Mouse (Mus musculus): ENCODE measurements around the gene Lin7c. TPM values are rescaled to one million over a fixed set of nuclear protein-coding genes. Genes with fewer than 3 reads are reported as not detected.
"Not testable (repeated sequence)": the region's sequence is repeated elsewhere in the genome, so short reads cannot be mapped to it uniquely, and the experiment has no call there.

The Lin7c gene
- 54.0 and 61.3 TPM in 2 replicates for polyA plus RNA-seq (2015; fragmentation: Nextera tagmentation; extraction: Ambion mirVana)

DNA sequence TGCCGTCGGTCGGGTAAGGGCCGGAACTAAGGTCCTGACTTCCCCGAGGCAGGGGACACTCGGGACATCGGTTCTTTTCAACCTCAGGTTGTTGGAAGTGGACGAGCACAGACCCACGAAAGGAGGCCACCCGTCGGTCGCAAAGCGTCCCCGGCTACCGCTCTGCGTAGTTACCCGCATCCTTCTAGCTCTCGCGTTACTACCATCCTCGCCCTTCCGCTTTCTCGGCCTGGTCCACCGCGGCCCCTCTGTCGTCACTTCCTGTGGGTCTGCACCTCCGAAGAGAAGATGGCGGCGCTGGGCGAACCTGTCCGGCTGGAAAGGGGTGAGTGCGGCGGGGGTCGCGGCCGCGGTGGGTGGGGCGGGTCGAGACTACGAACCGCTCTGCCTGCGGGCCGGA is at the start of gene Lin7c:
Gene Lin7c (plus strand): TSS at position 257 of the 400 bp plus-strand sequence.
- Histone ChIP-seq H3K4me2 (peak within 1 kb of the TSS; percentile 75), H3K27me3 (no peaks in the 10 kb centered on the region), H3K4me1 (peaks cover 17% of the 10 kb centered on the region), H3K9ac (peak within 1 kb of the TSS; percentile 97), H3K9me3 (no peaks in the 10 kb centered on the region), H3K4me3 (peak within 1 kb of the TSS; percentile 90), H3K27ac (peak within 1 kb of the TSS; percentile 88), H3K36me3 (peaks cover 15% of the 10 kb centered on the region)
- peak; percentile 99 for ATAC-seq (ENCODE audit: insufficient number of reproducible peaks, insufficient read depth, low FRiP score, low TSS enrichment, low read depth)
- WGBS = under 1% methylated on average over 42 of the region's 42 CpGs

DNA sequence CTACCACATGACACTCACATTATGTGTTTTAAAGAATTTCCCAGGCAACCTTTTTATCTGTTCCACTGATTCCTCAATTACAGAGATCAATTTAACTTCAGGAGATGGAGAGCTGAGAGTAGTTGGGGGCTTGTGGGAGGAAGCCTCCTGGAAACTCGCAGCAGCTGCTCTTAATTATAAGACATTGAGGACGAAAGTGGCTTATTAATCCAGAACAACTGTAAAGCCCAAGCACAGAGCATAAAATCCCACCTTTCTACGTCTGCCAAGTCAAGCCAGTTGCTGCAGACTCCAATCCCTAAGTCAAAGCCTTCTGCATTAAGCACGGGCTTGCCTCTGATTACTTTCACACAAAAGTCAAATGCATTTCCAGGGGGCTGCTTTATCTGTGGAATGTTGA is 44.3 kb upstream of the Lin7c start:
- no peak overlapping the region for H3K27ac ChIP-seq
- ATAC-seq (ENCODE audit: insufficient number of reproducible peaks, insufficient read depth, low FRiP score, low TSS enrichment, low read depth) = no peak
- peaks cover 10% of the 10 kb centered on the region for H3K4me1 ChIP-seq
- no peak overlapping the region for H3K4me2 ChIP-seq
- 18% methylated on average over 4 of the region's 4 CpGs for WGBS
- no peaks in the 10 kb centered on the region for H3K27me3 ChIP-seq
- no peak overlapping the region for H3K4me3 ChIP-seq
- H3K9ac ChIP-seq = no peak overlapping the region
- no peaks in the 10 kb centered on the region for H3K36me3 ChIP-seq
- H3K9me3 ChIP-seq = no peaks in the 10 kb centered on the region

DNA sequence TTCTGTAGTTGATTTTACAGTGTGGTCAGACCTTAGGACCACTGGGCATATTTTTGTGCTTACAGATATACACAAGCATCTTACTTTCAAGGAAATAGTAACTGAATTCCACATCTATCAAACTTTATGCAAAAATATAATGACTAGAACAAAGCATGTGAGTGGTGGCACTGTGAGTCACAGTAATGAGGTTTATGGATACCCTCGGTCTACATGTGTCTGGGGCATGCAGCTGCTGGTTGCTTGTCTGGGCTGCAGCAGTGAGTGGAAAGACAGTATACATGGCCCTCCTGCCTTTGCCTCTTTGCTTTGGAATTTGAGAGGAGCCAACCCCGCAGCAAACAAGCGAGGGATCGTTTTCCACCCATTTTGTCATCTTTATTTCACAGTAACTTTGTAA is 42.3 kb upstream of the Lin7c start:
- 5% methylated on average over 4 of the region's 4 CpGs for WGBS

DNA sequence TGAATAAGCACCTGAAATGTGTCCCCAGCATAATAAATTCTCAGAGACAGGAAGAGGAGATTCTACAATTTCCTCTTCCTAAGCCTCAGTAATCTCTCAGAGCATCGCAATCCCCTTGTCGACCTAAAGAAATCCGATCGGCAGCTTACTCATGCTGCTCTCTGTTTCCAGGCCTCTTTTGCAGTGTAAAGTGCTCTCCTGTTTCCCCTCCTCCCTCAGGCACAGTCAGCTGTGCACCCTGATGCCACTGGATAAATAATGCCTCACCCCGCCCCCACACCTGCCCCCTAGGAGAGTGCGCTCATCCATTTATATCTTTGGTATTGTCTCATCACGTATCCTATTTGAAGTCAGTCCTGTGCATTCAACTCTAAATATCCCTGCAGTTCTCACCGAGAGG is 41.9 kb upstream of the Lin7c start:
- Histone ChIP-seq H3K36me3 (no peaks in the 10 kb centered on the region), H3K27me3 (no peaks in the 10 kb centered on the region), H3K27ac (no peak overlapping the region), H3K4me3 (no peak overlapping the region), H3K9ac (no peak overlapping the region), H3K4me2 (peak overlapping the region; percentile 12; the same call in 1 of the 2 replicates), H3K9me3 (no peaks in the 10 kb centered on the region), H3K4me1 (peaks cover 10% of the 10 kb centered on the region)
- WGBS = 10% methylated on average over 8 of the region's 8 CpGs
- 0 out of 2 replicates have a peak, but pooled peaks have one; percentile 43 for ATAC-seq (ENCODE audit: insufficient number of reproducible peaks, insufficient read depth, low FRiP score, low TSS enrichment, low read depth)

More for the DNA sequence above, 42.3 kb upstream of the Lin7c start:
- Histone ChIP-seq H3K27ac (no peak overlapping the region), H3K9ac (no peak overlapping the region), H3K4me3 (no peak overlapping the region), H3K9me3 (no peaks in the 10 kb centered on the region), H3K4me1 (peaks cover 10% of the 10 kb centered on the region), H3K36me3 (no peaks in the 10 kb centered on the region), H3K4me2 (peak overlapping the region; percentile 12; the same call in 1 of the 2 replicates), H3K27me3 (no peaks in the 10 kb centered on the region)
- peak; percentile 37; the same call in 1 of the 2 replicates for ATAC-seq (ENCODE audit: insufficient number of reproducible peaks, insufficient read depth, low FRiP score, low TSS enrichment, low read depth)

DNA sequence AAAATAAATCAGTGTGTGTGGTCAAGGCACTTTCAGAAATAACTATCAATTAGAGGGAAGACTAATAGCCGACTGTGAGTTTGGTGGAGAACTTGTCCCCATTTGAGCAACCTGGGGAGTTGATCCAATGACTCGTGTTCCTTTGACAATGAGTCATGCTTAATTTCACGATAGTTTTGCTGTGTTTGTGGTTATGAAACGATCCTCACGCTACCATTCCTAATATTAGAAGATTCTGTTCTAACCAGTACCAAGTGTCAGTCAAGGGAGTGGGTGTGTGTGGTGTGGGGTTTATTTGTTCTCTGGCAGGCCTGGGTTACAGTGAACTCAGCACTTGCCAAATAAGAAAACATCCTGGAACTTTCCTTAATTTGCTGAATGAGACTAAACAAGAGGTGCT is 35.1 kb upstream of the Lin7c start:
- H3K27ac ChIP-seq = no peak overlapping the region
- WGBS = 70% methylated on average over 5 of the region's 5 CpGs
- H3K4me2 ChIP-seq = no peak overlapping the region
- no peaks in the 10 kb centered on the region for H3K27me3 ChIP-seq
- no peak for ATAC-seq (ENCODE audit: insufficient number of reproducible peaks, insufficient read depth, low FRiP score, low TSS enrichment, low read depth)
- no peaks in the 10 kb centered on the region for H3K36me3 ChIP-seq
- H3K4me1 ChIP-seq = no peaks in the 10 kb centered on the region
- H3K4me3 ChIP-seq = no peak overlapping the region
- H3K9me3 ChIP-seq = no peaks in the 10 kb centered on the region
- H3K9ac ChIP-seq = no peak overlapping the region

DNA sequence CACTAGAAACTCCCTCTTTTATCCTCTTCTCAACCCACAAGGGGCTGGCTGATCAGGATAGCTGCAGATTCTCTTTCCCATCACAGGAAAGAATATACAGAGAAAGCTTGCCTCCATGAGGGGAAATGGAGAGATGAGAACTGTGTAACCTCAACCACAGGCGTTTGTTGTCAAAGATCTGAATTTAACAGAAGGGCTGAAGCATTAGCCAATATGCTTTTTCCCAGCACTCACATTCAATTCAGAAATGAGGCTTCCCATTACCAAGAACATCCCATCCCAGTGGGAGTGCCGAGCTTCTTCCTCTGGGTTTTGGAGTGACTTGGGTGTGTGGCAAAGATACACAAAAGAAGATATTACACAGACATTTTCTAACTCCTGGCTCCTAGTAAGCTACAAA is 31.0 kb upstream of the Lin7c start:
- Histone ChIP-seq H3K36me3 (no peaks in the 10 kb centered on the region), H3K9ac (no peak overlapping the region), H3K27me3 (no peaks in the 10 kb centered on the region), H3K4me1 (no peaks in the 10 kb centered on the region), H3K4me3 (no peak overlapping the region), H3K4me2 (no peak overlapping the region), H3K27ac (no peak overlapping the region), H3K9me3 (no peaks in the 10 kb centered on the region)
- ATAC-seq (ENCODE audit: insufficient number of reproducible peaks, insufficient read depth, low FRiP score, low TSS enrichment, low read depth) = no peak
- 68% methylated on average over 2 of the region's 2 CpGs for WGBS

DNA sequence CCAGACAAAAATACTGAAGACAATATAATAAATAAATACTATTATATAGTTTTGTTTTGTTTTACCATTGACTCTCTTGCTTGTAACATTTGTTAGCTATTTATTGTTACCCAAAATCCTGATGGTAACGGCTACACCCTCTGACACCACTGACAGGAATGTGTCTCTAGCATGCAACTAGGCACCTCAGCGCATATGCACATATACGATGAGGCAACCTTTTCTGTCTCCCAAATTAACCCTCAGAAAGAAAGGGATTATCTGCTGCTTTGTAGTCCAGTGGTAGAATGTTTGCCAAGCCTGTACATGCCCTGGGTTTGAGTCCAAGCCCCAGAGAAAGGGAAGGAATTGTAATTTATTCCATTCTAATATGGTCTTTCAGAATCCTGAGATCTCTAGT is 29.8 kb upstream of the Lin7c start:
- Histone ChIP-seq H3K36me3 (no peaks in the 10 kb centered on the region), H3K4me2 (no peak overlapping the region)
- 82% methylated on average over 3 of the region's 3 CpGs for WGBS

DNA sequence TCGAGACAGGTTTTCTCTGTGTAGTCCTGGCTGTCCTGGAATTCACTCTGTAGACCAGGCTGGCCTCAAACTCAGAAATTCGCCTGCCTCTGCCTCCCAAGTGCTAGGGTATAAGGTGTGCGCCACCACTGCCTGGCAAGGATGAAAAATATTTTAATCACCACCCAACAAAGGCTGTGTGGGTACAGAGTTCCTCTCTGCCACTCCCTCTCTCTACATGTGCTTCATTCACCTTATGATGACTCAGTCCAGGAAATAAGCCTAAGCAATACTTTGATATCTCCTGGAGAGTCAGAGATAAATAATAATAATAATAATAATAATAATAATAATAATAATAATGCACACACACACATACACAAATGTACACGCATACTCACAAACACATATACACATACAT is 11.2 kb upstream of the Lin7c start:
- WGBS = 81% methylated on average over 4 of the region's 4 CpGs
- H3K4me3 ChIP-seq; H3K4me2 ChIP-seq; ATAC-seq (ENCODE audit: insufficient number of reproducible peaks, insufficient read depth, low FRiP score, low TSS enrichment, low read depth); H3K4me1 ChIP-seq; H3K9me3 ChIP-seq; H3K27me3 ChIP-seq; H3K9ac ChIP-seq; H3K36me3 ChIP-seq; H3K27ac ChIP-seq: not testable (repeated sequence)

More for the DNA sequence above, 29.8 kb upstream of the Lin7c start:
- ATAC-seq (ENCODE audit: insufficient number of reproducible peaks, insufficient read depth, low FRiP score, low TSS enrichment, low read depth) = no peak
- Histone ChIP-seq H3K4me3 (no peak overlapping the region), H3K4me1 (no peaks in the 10 kb centered on the region), H3K9ac (no peak overlapping the region), H3K27me3 (no peaks in the 10 kb centered on the region), H3K9me3 (no peaks in the 10 kb centered on the region), H3K27ac (no peak overlapping the region)

DNA sequence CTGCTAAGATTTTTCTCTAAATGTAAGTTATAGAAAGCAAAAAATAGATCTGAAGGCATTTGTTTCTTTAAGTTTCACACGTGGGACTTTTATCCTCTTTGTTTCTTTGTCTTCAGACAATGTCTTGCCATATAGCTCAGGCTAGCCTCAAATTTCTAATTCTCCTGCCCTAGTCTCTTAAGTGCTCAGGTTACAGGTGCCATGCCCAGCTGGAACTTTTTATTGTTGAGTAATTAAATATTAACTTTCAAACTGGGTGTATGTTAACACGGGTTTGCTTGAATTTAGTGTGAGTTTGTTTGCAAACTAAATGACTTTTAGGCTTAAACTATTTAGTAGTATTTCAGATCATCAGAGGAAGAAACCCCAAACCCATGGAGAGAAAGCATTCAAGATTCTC is 9.5 kb upstream of the Lin7c start:
- 50% methylated on average over 2 of the region's 2 CpGs for WGBS
- no peak for ATAC-seq (ENCODE audit: insufficient number of reproducible peaks, insufficient read depth, low FRiP score, low TSS enrichment, low read depth)
- no peak overlapping the region for H3K27ac ChIP-seq
- H3K36me3 ChIP-seq = no peaks in the 10 kb centered on the region
- H3K4me3 ChIP-seq = no peak overlapping the region
- no peaks in the 10 kb centered on the region for H3K27me3 ChIP-seq
- no peaks in the 10 kb centered on the region for H3K4me1 ChIP-seq
- H3K4me2 ChIP-seq = no peak overlapping the region
- H3K9me3 ChIP-seq = no peaks in the 10 kb centered on the region
- no peak overlapping the region for H3K9ac ChIP-seq

DNA sequence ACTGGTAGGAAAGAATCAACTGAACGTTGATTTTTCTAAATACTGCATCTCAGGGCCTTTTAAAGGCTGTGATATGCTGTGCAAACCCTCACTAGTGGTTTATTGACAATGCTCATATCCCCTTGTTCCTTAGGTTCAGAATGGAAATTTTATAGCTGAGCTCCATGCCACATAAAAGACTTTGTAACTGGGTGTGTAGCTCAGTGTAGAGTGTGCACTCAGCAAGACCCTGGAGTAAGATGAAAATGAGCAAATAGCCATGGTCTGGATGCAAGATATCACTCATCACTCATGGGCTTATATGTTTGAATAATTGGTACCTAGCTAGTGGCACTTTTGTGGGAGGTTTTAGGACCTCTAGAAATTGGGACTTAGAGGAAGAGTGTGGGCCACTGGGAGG is 9.0 kb upstream of the Lin7c start:
- H3K27ac ChIP-seq = no peak overlapping the region
- H3K4me3 ChIP-seq = no peak overlapping the region
- no peaks in the 10 kb centered on the region for H3K9me3 ChIP-seq
- WGBS = 69% methylated on average over 1 of the region's 1 CpGs
- H3K4me1 ChIP-seq = no peaks in the 10 kb centered on the region
- no peak for ATAC-seq (ENCODE audit: insufficient number of reproducible peaks, insufficient read depth, low FRiP score, low TSS enrichment, low read depth)
- H3K4me2 ChIP-seq = no peak overlapping the region
- no peaks in the 10 kb centered on the region for H3K27me3 ChIP-seq
- H3K9ac ChIP-seq = no peak overlapping the region
- no peaks in the 10 kb centered on the region for H3K36me3 ChIP-seq

DNA sequence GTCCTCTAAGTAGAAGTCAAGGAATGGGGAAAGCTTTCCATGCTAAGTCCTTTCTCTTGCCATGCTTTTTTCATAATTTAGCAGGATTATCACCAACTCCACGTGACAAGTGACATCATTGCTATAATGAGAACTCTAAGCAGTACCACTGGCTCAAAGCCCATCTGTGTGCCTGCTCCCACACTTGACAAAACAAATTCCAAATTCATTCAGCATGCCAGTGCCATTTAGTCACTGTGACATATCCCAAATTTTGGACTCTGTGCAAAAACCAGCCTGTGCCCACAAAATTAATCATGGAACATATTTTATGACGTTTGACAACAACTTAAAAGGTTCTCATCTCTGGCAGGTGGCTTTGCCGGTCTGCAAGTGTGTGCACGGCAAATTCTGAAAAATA is 6.5 kb upstream of the Lin7c start:
- WGBS = 83% methylated on average over 4 of the region's 4 CpGs
- H3K27ac ChIP-seq = no peak overlapping the region
- no peak overlapping the region for H3K4me3 ChIP-seq

DNA sequence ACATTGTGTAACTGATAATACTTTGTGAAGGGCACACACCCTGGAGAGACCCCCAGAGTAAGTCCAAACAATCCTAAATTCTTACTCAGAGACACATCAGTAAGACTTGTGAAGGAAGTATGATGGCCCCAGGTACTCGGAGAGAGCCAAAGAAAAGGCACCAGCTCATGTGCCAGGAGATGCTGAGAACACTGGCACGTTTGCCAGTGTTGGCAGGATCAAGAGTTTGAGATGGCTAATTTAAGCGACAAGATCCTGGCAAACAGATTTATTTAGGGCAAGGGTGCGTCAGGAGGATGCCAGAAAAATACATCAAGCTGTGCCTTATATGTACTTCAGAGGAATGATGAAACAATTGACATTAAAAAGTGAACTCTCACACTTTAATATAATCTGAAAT is 6.1 kb upstream of the Lin7c start:
- Histone ChIP-seq H3K4me1 (no peaks in the 10 kb centered on the region), H3K9ac (no peak overlapping the region), H3K27ac (no peak overlapping the region), H3K4me2 (no peak overlapping the region), H3K36me3 (no peaks in the 10 kb centered on the region), H3K4me3 (no peak overlapping the region), H3K9me3 (no peaks in the 10 kb centered on the region), H3K27me3 (no peaks in the 10 kb centered on the region)
- 72% methylated on average over 4 of the region's 4 CpGs for WGBS
- ATAC-seq (ENCODE audit: insufficient number of reproducible peaks, insufficient read depth, low FRiP score, low TSS enrichment, low read depth) = no peak

More for the DNA sequence above, 6.5 kb upstream of the Lin7c start:
- H3K4me2 ChIP-seq = no peak overlapping the region
- H3K36me3 ChIP-seq = no peaks in the 10 kb centered on the region
- ATAC-seq (ENCODE audit: insufficient number of reproducible peaks, insufficient read depth, low FRiP score, low TSS enrichment, low read depth) = no peak
- no peak overlapping the region for H3K9ac ChIP-seq
- no peaks in the 10 kb centered on the region for H3K27me3 ChIP-seq
- no peaks in the 10 kb centered on the region for H3K9me3 ChIP-seq
- H3K4me1 ChIP-seq = no peaks in the 10 kb centered on the region
